Mouse (Mus musculus) mouse trophoblast stem cell (cell line): ENCODE measurements around the gene Zbtb20.

Experiments used
- in situ Hi-C, 2 experiments: fragments of 300-500 bp; cut with MseI, MboI; formaldehyde crosslinking; loops; 2 replicates in 1 of 2; 3 replicates in 1 of 2; pipeline ENCODE4 v1.15.1; 2025

Gene Zbtb20

DNA sequence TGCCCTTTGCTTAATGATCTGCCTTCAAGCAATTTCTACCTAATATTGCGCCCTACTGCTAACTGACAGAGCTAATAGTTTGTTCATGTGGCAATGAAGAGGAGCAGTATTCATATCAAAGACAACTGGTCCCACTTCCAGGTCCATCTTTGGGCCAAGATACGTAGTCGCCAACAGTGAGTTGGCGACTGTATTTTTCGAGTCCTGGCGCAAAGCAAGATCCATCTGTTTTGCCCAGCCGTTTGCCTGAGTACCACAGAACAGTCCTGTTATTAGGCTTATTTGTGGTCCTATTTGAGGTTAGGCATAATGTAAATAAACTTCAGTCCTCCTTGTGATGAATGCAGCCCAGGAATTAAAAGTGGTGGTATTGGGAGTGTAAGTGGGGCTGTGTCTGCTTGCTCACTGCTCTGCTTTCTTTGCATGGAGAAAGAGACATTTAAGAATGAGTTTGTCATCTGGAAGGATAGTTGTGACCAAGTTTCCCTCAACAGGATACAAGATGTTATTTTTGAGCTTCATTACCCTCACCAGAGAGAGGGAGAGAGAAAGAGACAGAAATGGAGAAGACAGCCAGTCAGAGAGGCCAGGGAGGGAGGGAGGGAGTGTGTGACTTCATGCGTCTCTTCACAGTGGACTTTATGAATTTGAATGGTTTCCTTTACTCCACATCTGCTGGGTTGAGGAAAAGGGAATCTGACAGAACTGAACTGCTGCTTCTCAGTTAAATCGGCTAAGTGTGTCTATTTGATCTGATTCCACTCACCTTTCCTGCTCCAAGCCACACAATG, 315.6 kb downstream of the Zbtb20 start:
- in situ Hi-C loops = no loop called here

- in situ Hi-C loops = no loop called here
Observed at GRCm38 (mm10) chr16:43193631-43194239, 318.1 kb downstream of the Zbtb20 start.

DNA sequence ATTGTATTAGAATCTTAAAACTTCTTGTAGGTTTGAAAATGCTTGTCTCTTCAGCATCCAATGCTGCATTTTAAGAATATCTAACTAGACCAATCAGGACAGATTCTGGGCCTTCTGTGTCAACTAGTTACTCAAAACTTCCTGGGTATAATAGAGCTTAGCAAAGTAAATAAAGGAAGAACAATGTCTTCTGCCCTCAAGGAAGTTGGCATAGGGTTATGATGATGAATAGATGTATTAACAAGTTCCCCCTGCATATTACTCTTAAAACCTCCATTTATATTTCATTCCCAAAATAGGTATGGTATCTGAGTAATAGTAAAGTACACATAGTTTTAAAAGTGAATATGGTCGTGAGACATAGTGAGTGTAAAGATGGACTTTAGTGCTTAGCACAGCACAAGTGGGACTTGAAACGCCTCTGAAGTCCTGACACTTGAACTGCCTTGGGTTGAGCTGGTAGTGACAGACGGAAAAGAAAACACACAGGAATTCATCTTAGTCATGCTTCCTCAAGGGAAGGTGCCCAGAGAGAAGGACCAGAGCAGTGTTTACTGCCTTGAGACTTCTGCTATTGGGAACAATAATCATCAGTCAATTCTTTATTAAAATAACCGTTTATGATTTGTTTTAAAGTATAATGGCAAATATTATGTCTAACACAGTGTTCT, 341.8 kb downstream of the Zbtb20 start:
- in situ Hi-C loops = no loop called here

DNA sequence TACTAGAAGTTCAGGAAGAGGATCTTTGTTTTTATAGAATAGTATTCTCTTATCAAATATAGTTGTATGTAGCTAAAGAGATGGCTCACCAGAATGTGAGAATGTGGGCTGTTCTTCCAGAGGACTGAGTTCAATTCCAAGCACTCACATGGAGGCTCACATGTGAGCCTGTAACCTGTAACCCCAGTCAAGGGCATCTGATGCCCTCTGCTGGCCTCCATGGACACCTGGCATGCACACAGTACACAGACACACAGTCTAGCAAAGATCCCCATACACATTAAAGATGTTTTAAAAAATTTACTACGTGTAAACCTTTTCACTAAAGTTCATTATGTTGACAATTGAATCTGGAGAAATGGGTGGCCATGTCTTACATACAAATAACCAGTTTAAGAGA, 343.7 kb downstream of the Zbtb20 start:
- in situ Hi-C loops = no loop called here

- in situ Hi-C loops = no loop called here
Observed at GRCm38 (mm10) chr16:43221313-43221712, 345.6 kb downstream of the Zbtb20 start.

DNA sequence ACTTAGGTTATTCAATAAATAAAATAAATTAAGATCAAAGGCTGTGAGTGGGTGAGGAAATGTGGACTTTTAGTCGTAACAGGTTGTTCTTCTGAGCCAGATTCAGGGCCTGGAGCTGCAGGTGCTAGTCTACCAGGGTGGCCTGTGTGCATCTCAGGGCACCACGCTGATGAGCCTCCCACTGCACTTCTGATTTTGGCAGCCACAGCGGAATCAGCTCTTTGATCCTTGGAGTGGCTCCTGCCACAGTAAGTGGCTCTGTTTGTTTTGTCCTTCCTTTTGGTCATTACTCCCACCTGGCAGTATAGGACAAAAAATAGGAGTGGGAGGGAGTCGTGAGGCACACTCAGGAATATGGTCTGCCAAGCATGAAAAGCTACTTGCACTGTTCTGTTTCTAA, 354.6 kb downstream of the Zbtb20 start:
- in situ Hi-C loops = no loop called here

- in situ Hi-C loops = no loop called here
Observed at GRCm38 (mm10) chr16:43234249-43234648, 358.6 kb downstream of the Zbtb20 start.

DNA sequence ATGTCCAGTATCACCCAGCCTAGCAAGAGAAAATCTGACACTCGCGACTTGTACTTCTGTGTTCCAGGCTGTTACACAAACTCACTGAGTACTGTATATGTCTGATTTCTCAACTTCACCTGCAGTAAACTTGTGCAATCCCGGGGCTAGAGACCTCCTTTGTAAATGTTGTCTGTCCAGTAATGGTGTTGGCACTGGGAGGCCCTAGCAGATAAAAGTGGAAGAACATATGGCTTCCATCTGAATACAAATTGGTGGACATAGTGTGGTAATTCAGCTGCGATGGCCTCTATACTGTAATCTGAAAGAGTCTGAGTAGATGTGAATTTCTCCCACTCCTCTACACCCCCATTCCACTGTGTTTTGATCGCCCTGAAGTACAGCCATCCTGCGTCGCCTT, 359.6 kb downstream of the Zbtb20 start:
- in situ Hi-C loops = no loop called here

- in situ Hi-C loops = no loop called here
Observed at GRCm38 (mm10) chr16:43235721-43236159, 360.1 kb downstream of the Zbtb20 start.

DNA sequence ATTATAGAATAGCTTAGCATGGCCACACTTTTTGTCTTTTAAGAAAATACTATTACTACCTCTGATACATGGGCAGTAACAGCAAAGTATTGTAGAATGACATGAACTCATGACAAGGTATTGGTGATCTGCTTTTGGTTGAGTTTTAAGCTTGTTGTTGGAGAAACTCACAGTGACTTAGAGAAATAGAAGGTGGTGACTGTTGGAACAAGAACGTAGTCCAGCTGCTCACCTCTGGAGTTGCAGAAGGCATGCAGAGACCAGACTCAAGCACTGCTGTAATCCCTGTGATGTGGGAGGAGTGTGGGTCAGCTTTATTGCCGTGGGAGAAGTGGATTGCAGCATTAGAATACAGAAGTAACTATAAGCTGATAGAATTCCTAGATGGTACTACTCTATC, 361.9 kb downstream of the Zbtb20 start:
- in situ Hi-C loops = no loop called here

DNA sequence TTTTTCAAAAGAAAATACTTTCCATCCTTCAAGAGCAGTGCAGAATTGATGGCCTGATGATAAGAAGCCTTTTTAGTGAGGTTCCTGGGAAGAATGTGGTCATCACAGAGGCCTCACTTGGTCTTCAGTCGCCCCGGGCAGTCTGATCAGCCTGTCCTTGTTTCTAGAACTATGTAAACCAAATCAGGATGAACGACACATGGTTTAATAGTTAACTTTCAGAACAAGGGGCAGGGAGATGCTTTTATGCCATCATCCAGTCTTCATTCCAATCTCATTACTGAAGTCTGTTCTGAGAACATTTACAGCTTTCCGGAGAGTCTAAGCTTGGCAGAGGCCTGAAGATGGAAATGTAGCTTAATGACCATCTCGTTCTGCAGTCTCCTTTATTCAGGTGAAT, 371.3 kb downstream of the Zbtb20 start:
- in situ Hi-C loops = no loop called here

- in situ Hi-C loops = no loop called here
Observed at GRCm38 (mm10) chr16:43253077-43253476, 377.4 kb downstream of the Zbtb20 start.

GRCm38 (mm10) chr16:43253746-43254145, 378.1 kb downstream of the Zbtb20 start:
- in situ Hi-C loops = no loop called here

DNA sequence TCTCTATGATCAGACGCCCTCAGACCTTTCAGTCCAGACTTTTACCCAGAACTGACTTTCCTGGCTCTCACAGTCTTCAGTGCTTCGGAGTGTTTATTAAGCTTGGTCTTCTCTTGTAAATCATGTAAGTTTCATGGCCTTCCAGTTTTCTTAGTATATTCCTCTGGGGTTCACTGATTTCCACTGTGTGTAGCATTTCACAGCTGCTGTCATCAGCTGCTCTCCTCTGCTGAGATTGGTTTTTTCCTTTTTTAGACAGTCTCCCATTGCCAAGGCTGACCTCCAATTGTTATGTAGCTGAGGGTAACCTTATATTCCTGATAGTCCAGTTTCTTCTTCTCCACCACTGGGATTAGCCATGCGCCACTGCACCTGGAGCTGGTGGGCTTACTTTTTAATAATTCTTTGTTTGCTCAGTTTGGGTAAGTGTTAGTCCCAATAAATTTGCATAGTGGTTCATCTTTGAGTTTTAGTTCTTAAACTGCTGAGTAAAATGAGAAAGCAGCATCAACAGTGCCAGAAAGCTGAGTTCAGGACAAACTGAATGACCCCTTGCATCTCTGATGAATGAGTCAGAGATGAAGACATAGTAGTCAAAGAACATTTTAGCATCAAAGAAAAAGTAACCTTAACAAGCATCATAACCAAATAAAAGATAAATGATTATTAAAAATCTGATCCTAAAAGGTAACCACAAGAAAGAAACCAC, 380.7 kb downstream of the Zbtb20 start:
- in situ Hi-C loops = no loop called here

DNA sequence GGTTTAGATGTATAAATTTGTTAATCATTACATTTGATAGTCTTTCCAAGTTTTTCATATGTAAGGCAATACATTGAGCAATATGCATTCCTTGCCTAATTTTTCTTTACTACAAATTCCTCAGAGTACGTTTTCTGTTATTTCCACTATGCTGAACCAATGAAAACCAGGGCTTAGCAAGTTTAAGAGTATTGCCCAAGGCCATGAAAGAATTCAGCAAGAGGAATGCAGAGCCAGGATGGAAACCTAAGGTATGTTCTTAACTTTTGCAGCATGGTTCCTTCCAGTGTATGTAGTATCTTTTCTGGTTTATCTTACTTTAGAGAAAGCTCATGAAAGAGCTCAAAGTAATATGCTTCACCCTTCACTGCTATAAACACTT, 381.2 kb downstream of the Zbtb20 start:
- in situ Hi-C loops = no loop called here

- in situ Hi-C loops = no loop called here
Observed at GRCm38 (mm10) chr16:43259466-43259865, 383.8 kb downstream of the Zbtb20 start.

DNA sequence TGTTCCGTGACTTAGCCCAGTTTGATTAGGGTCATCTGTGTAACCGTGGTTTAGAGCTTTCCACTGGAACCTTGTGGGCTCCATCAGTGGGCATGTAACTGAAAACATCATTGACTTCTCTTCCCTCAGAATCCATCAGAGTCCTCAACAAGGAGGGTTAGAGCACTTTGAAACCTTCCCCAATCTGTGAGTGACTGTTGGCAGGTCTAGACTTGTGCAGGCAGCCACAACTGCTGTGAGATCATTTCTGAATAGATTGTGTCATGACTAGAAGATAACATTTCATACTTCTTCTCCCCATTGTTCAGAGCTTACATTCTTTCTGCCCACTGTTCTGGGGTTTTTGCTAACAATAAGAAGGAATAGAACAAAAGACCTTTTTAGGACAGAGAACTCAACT, 385.2 kb downstream of the Zbtb20 start:
- in situ Hi-C loops = no loop called here

DNA sequence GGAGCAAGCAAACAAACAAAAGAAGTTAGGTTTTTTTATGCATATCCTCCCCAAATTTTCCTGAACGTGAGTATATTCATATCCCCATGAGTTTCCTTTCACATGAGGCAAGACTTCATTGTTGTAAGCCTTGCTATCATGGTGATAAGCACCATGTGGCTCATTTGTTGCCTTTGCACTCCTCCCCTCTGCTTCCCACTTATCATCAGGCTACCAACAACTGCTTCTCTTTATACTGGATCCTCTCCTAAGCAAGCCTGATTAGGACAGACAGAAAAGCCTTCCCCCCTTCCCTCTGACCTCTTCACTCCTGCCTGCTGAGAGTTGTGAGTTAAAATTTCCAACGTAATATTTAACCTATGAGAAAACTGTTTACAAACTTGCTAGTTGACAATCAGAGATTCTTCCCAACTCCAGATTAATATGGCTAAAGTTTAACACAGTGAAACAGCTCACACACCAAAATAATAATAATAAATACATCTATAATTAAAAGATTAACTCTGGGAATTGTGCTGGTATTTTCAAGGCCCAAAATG, 398.4 kb downstream of the Zbtb20 start:
- in situ Hi-C loops = no loop called here

GRCm38 (mm10) chr16:43276764-43277163, 401.1 kb downstream of the Zbtb20 start:
- in situ Hi-C loops = no loop called here

- in situ Hi-C loops = no loop called here
Observed at GRCm38 (mm10) chr16:43286319-43286718, 410.6 kb downstream of the Zbtb20 start.

- in situ Hi-C loops = no loop called here
Observed at GRCm38 (mm10) chr16:43286783-43287383, 411.2 kb downstream of the Zbtb20 start.

- in situ Hi-C loops = no loop called here
Observed at GRCm38 (mm10) chr16:43291423-43291822, 415.7 kb downstream of the Zbtb20 start.
